Mouse (Mus musculus): ENCODE data around the gene Cyb561d2.

- TF ChIP-seq CTCF (IDR thresholded peaks at IDR 0.05; ENCODE audit: borderline replicate concordance, extremely low read depth, insufficient read depth, insufficient read length) (no peak), POLR2A (IDR thresholded peaks at IDR 0.05; ENCODE audit: borderline replicate concordance, extremely low read depth, insufficient read depth, insufficient read length, poor library complexity, severe bottlenecking) (no peak)
Observed at GRCm38 (mm10) chr9:107555701-107556100, 13.7 kb upstream of the Cyb561d2 start.

Measured in brain, embryonic 14.5 days (tissue).